8 mouse cellular contexts compared by ENCODE assay signal in genomic region chr12:70111367-70112089, GRCm38 (mm10). TPM values are rescaled to one million over a fixed set of nuclear protein-coding genes. Genes with fewer than 3 reads are reported as not detected.
DNase-seq lines count a peak whose midpoint lies in the region; ATAC-seq and TF ChIP-seq lines count a peak whose summit lies in the region.

No protein-coding gene starts in this region.

- no peak for TF ChIP-seq CTCF in stomach, postnatal 0 days (IDR thresholded peaks at IDR 0.05; ENCODE audit: low read depth)

- peak overlapping the region; percentile 96 for H3K4me3 ChIP-seq in brown adipose tissue, adult 24 weeks (ENCODE audit: insufficient read depth, low read depth, low read length)
- peak overlapping the region; percentile 66 for H3K4me3 ChIP-seq in erythroblast, embryonic 14.5 days (replicated peaks)
- H3K4me3 ChIP-seq in heart, embryonic 12.5 days = peak overlapping the region; percentile 71
- peak overlapping the region; percentile 86 for H3K4me3 ChIP-seq in kidney, embryonic 16.5 days (ENCODE audit: low read length)
- peak overlapping the region; percentile 72 for H3K4me3 ChIP-seq in liver, embryonic 16.5 days (ENCODE audit: low read depth, low read length)
- H3K4me3 ChIP-seq in neural tube, embryonic 12.5 days = peak overlapping the region; percentile 78
- peak overlapping the region; percentile 83 for H3K4me3 ChIP-seq in stomach, postnatal 0 days (ENCODE audit: low read depth, low read length)

- no peak for TF ChIP-seq EP300 in stomach, postnatal 0 days (optimal IDR thresholded peaks at IDR 0.05)

- H3K9ac ChIP-seq in heart, embryonic 12.5 days = peak overlapping the region; percentile 83
- H3K9ac ChIP-seq in kidney, embryonic 16.5 days (replicated peaks; ENCODE audit: low read length) = peak overlapping the region; percentile 93
- H3K9ac ChIP-seq in liver, embryonic 16.5 days (ENCODE audit: low read depth, low read length) = peak overlapping the region; percentile 68
- peak overlapping the region; percentile 92 for H3K9ac ChIP-seq in neural tube, embryonic 12.5 days
- H3K9ac ChIP-seq in stomach, postnatal 0 days (ENCODE audit: low read length) = peak overlapping the region; percentile 92

- peaks cover 44% of the 10 kb centered on the region for H3K27me3 ChIP-seq in erythroblast, embryonic 14.5 days (ENCODE audit: control insufficient read depth)
- H3K27me3 ChIP-seq in heart, embryonic 12.5 days (replicated peaks) = peaks cover 7% of the 10 kb centered on the region; the same call in 1 of the 2 replicates
- H3K27me3 ChIP-seq in kidney, embryonic 16.5 days (ENCODE audit: insufficient read depth, low read length) = no peaks in the 10 kb centered on the region
- peaks cover 27% of the 10 kb centered on the region for H3K27me3 ChIP-seq in liver, embryonic 16.5 days (ENCODE audit: control insufficient read depth, insufficient read depth, low read depth, low read length)
- H3K27me3 ChIP-seq in neural tube, embryonic 12.5 days (replicated peaks) = no peaks in the 10 kb centered on the region
- no peaks in the 10 kb centered on the region for H3K27me3 ChIP-seq in stomach, postnatal 0 days (ENCODE audit: control insufficient read depth, insufficient read depth, low read length)

- no peaks in the 10 kb centered on the region for H3K9me3 ChIP-seq in erythroblast, embryonic 14.5 days (ENCODE audit: control insufficient read depth, low read length)
- H3K9me3 ChIP-seq in heart, embryonic 12.5 days (replicated peaks) = no peaks in the 10 kb centered on the region
- H3K9me3 ChIP-seq in kidney, embryonic 16.5 days (ENCODE audit: low read length) = no peaks in the 10 kb centered on the region
- no peaks in the 10 kb centered on the region for H3K9me3 ChIP-seq in liver, embryonic 16.5 days (replicated peaks; ENCODE audit: control insufficient read depth, low read length)
- no peaks in the 10 kb centered on the region for H3K9me3 ChIP-seq in neural tube, embryonic 12.5 days
- H3K9me3 ChIP-seq in stomach, postnatal 0 days (ENCODE audit: control insufficient read depth, low read length) = no peaks in the 10 kb centered on the region

- ATAC-seq in CD4-positive, CD25-positive, alpha-beta regulatory T cell, adult 4 months = peak; percentile 76
- peak; percentile 86 for ATAC-seq in heart, embryonic 12.5 days (ENCODE audit: insufficient number of reproducible peaks, low FRiP score)
- peak; percentile 90 for ATAC-seq in kidney, embryonic 16.5 days (ENCODE audit: low FRiP score, low TSS enrichment)
- peak; percentile 91 for ATAC-seq in liver, embryonic 16.5 days (ENCODE audit: low read depth)
- peak; percentile 85 for ATAC-seq in neural tube, embryonic 12.5 days (ENCODE audit: low FRiP score, low read depth)
- ATAC-seq in stomach, postnatal 0 days (ENCODE audit: low FRiP score, low TSS enrichment) = peak; percentile 93

- DNase-seq in stomach, postnatal 0 days (ENCODE audit: low spot score) = peak; percentile 83

- peak overlapping the region; percentile 78; the same call in 1 of the 2 replicates for H3K27ac ChIP-seq in brown adipose tissue, adult 24 weeks (replicated peaks; ENCODE audit: low read depth, low read length)
- H3K27ac ChIP-seq in heart, embryonic 12.5 days (ENCODE audit: poor library complexity, severe bottlenecking) = peak overlapping the region; percentile 70
- H3K27ac ChIP-seq in kidney, embryonic 16.5 days (ENCODE audit: low read length) = peak overlapping the region; percentile 85
- peak overlapping the region; percentile 61 for H3K27ac ChIP-seq in liver, embryonic 16.5 days (ENCODE audit: low read length)
- H3K27ac ChIP-seq in neural tube, embryonic 12.5 days = peak overlapping the region; percentile 83
- H3K27ac ChIP-seq in stomach, postnatal 0 days (replicated peaks) = peak overlapping the region; percentile 94

- WGBS in heart, embryonic 12.5 days = under 1% methylated on average over 99 of the region's 101 CpGs
- WGBS in kidney, embryonic 16.5 days = 0% methylated on average over 73 of the region's 101 CpGs
- under 1% methylated on average over 83 of the region's 101 CpGs for WGBS in liver, embryonic 16.5 days (ENCODE audit: insufficient replicate concordance)
- WGBS in neural tube, embryonic 12.5 days = under 1% methylated on average over 101 of the region's 101 CpGs
- WGBS in stomach, postnatal 0 days = under 1% methylated on average over 58 of the region's 101 CpGs

- peaks cover 8% of the 10 kb centered on the region for H3K4me1 ChIP-seq in brown adipose tissue, adult 24 weeks (ENCODE audit: control insufficient read depth, insufficient read depth, insufficient read length, low read length)
- H3K4me1 ChIP-seq in erythroblast, embryonic 14.5 days (ENCODE audit: control insufficient read depth) = peaks cover 25% of the 10 kb centered on the region
- peaks cover 19% of the 10 kb centered on the region for H3K4me1 ChIP-seq in heart, embryonic 12.5 days (replicated peaks)
- H3K4me1 ChIP-seq in kidney, embryonic 16.5 days (ENCODE audit: insufficient read depth, low read length) = peaks cover 31% of the 10 kb centered on the region
- peaks cover 19% of the 10 kb centered on the region for H3K4me1 ChIP-seq in liver, embryonic 16.5 days (ENCODE audit: control insufficient read depth, low read depth, low read length)
- H3K4me1 ChIP-seq in neural tube, embryonic 12.5 days = peaks cover 47% of the 10 kb centered on the region
- peaks cover 3% of the 10 kb centered on the region; the same call in 1 of the 2 replicates for H3K4me1 ChIP-seq in stomach, postnatal 0 days (replicated peaks; ENCODE audit: control insufficient read depth, insufficient read depth)

- H3K4me2 ChIP-seq in heart, embryonic 12.5 days = peak overlapping the region; percentile 99
- H3K4me2 ChIP-seq in kidney, embryonic 16.5 days (replicated peaks; ENCODE audit: low read depth, low read length) = peak overlapping the region; percentile 82
- H3K4me2 ChIP-seq in liver, embryonic 16.5 days (ENCODE audit: low read depth, low read length) = peak overlapping the region; percentile 94
- H3K4me2 ChIP-seq in neural tube, embryonic 12.5 days (replicated peaks) = peak overlapping the region; percentile 89
- H3K4me2 ChIP-seq in stomach, postnatal 0 days (replicated peaks; ENCODE audit: low read depth) = peak overlapping the region; percentile 96

- H3K36me3 ChIP-seq in erythroblast, embryonic 14.5 days (ENCODE audit: control insufficient read depth) = no peaks in the 10 kb centered on the region
- no peaks in the 10 kb centered on the region for H3K36me3 ChIP-seq in heart, embryonic 12.5 days
- H3K36me3 ChIP-seq in kidney, embryonic 16.5 days (ENCODE audit: insufficient read depth, low read length) = no peaks in the 10 kb centered on the region
- H3K36me3 ChIP-seq in liver, embryonic 16.5 days (ENCODE audit: control insufficient read depth, insufficient read depth) = no peaks in the 10 kb centered on the region
- H3K36me3 ChIP-seq in neural tube, embryonic 12.5 days = no peaks in the 10 kb centered on the region
- no peaks in the 10 kb centered on the region for H3K36me3 ChIP-seq in stomach, postnatal 0 days (ENCODE audit: control insufficient read depth, insufficient read depth, low read length)

RNA-seq across cellular contexts. Expression of gene Nin, which starts 2.0 kb away (rescaled TPM):
- 10 to 100 TPM; 26.6 to 27.3 TPM for polyA plus RNA-seq in CD4-positive, CD25-positive, alpha-beta regulatory T cell, adult 4 months (2017; shearing (Covaris generic))
- 3.2 and 5.2 TPM in 2 replicates for polyA plus RNA-seq in brown adipose tissue, adult 24 weeks (2012; ENCODE audit: insufficient read depth, insufficient read length, missing spikeins)
- polyA plus RNA-seq in erythroblast, embryonic 14.5 days (2012) = 0.02 and 0.04 TPM in 2 replicates
- 10.4 and 11.4 TPM in 2 replicates for polyA plus RNA-seq in heart, embryonic 12.5 days (2016; fragmentation: Nextera tagmentation; extraction: Ambion mirVana)
- polyA plus RNA-seq in kidney, embryonic 16.5 days (2015; fragmentation: Nextera tagmentation; extraction: Ambion mirVana) = 12.0 and 13.4 TPM in 2 replicates
- 3.1 TPM in 2 replicates for polyA plus RNA-seq in liver, embryonic 16.5 days (2015; fragmentation: Nextera tagmentation; extraction: Ambion mirVana)
- 18.9 and 19.3 TPM in 2 replicates for polyA plus RNA-seq in neural tube, embryonic 12.5 days (2016; fragmentation: Nextera tagmentation; extraction: Ambion mirVana)
- polyA plus RNA-seq in stomach, postnatal 0 days (2015; fragmentation: Nextera tagmentation; extraction: Ambion mirVana) = 2.8 and 3.6 TPM in 2 replicates

RNA-seq across cellular contexts. Expression of gene Abhd12b, which starts 42.4 kb away (rescaled TPM):
- 1 to 10 TPM; 1.1 to 4.1 TPM for polyA plus RNA-seq in CD4-positive, CD25-positive, alpha-beta regulatory T cell, adult 4 months (2017; shearing (Covaris generic))
- not detected in 2 replicates for polyA plus RNA-seq in brown adipose tissue, adult 24 weeks (2012; ENCODE audit: insufficient read depth, insufficient read length, missing spikeins)
- not detected in 2 replicates for polyA plus RNA-seq in erythroblast, embryonic 14.5 days (2012)
- not detected in 2 replicates for polyA plus RNA-seq in heart, embryonic 12.5 days (2016; fragmentation: Nextera tagmentation; extraction: Ambion mirVana)
- 0.05 and 0.17 TPM in 2 replicates for polyA plus RNA-seq in kidney, embryonic 16.5 days (2015; fragmentation: Nextera tagmentation; extraction: Ambion mirVana)
- not detected in 2 replicates for polyA plus RNA-seq in liver, embryonic 16.5 days (2015; fragmentation: Nextera tagmentation; extraction: Ambion mirVana)
- polyA plus RNA-seq in neural tube, embryonic 12.5 days (2016; fragmentation: Nextera tagmentation; extraction: Ambion mirVana) = not detected in 2 replicates
- 1.6 and 2.1 TPM in 2 replicates for polyA plus RNA-seq in stomach, postnatal 0 days (2015; fragmentation: Nextera tagmentation; extraction: Ambion mirVana)

Comparison
In these comparisons a context has a peak if more than half of its experiments do, and no peak if none do; other contexts are left out.
1. Peak in every context shown above with its lines: DNase-seq, ATAC-seq, H3K4me3 ChIP-seq and H3K27ac ChIP-seq.